Mouse (Mus musculus) neural tube, embryonic 15.5 days (tissue): ENCODE measurements around the gene Orm3. TPM values are rescaled to one million over a fixed set of nuclear protein-coding genes. Genes with fewer than 3 reads are reported as not detected.

Experiments
- ATAC-seq: fragments of 200-750 bp; cut with Nextera tagmentation; 2 replicates; pipeline ENCODE4 v1.8.0; 2017; ENCODE audit warnings: mild to moderate bottlenecking, moderate TSS enrichment, moderate library complexity; ENCODE audit not compliant: low FRiP score
- H3K27ac ChIP-seq: fragments of 300-500 bp; sonication (generic); replicated peaks from 2 replicates; pipeline ENCODE4 v1.5.1; 2015; ENCODE audit warnings: mild to moderate bottlenecking, inconsistent platforms
- H3K27me3 ChIP-seq: fragments of 300-500 bp; sonication (generic); replicated peaks from 2 replicates; pipeline ENCODE4 v1.6.1; 2015; ENCODE audit warnings: inconsistent platforms
- H3K36me3 ChIP-seq: fragments of 300-500 bp; sonication (generic); 2 replicates; pipeline ENCODE4 v1.6.1; 2015; ENCODE audit warnings: inconsistent platforms
- H3K4me1 ChIP-seq: fragments of 300-500 bp; sonication (generic); 2 replicates; pipeline ENCODE4 v1.6.1; 2015; ENCODE audit warnings: inconsistent platforms
- H3K4me2 ChIP-seq: fragments of 300-500 bp; sonication (generic); 2 replicates; pipeline ENCODE4 v1.6.1; 2015; ENCODE audit warnings: inconsistent platforms, mild to moderate bottlenecking, moderate library complexity
- H3K4me3 ChIP-seq: fragments of 300-500 bp; sonication (generic); replicated peaks from 2 replicates; pipeline ENCODE4 v1.5.1; 2015; ENCODE audit warnings: mild to moderate bottlenecking, inconsistent platforms
- H3K9ac ChIP-seq: fragments of 300-500 bp; sonication (generic); replicated peaks from 2 replicates; pipeline ENCODE4 v1.6.1; 2015; ENCODE audit warnings: mild to moderate bottlenecking, inconsistent platforms
- H3K9me3 ChIP-seq: fragments of 300-500 bp; sonication (generic); replicated peaks from 2 replicates; pipeline ENCODE4 v1.6.1; 2016; ENCODE audit warnings: inconsistent platforms
- WGBS: fragments of 180-500 bp; shearing (Covaris S2); methylation state at CpG from one replicate; pipeline ENCODE4 v1.1.7; 2015; ENCODE audit warnings: mixed read lengths; 5-methylcytosine and 5-hydroxymethylcytosine counted together
- polyA plus RNA-seq: library from polyadenylated mRNA; unstranded; fragments of >200 nt; fragmentation: Nextera tagmentation; extraction: Ambion mirVana; gene quantifications from 2 replicates; pipeline ENCODE4 v1.2.1, GENCODE M21; 2015

Gene Orm3
- polyA plus RNA-seq, 1 experiment from 2014 or later = not detected

- no peaks in the 10 kb centered on the region for H3K36me3 ChIP-seq
- no peak overlapping the region for H3K9ac ChIP-seq
- no peak overlapping the region for H3K4me3 ChIP-seq
- 69% methylated on average over 3 of the region's 3 CpGs for WGBS
- no peaks in the 10 kb centered on the region for H3K27me3 ChIP-seq
- ATAC-seq = no peak
- no peak overlapping the region for H3K4me2 ChIP-seq
- no peaks in the 10 kb centered on the region for H3K9me3 ChIP-seq
- H3K4me1 ChIP-seq = peaks cover 6% of the 10 kb centered on the region; the same call in 1 of the 2 replicates
- H3K27ac ChIP-seq = no peak overlapping the region
Measured at GRCm38 (mm10) chr4:63371890-63372289, 15.9 kb downstream of the Orm3 start.

- H3K4me3 ChIP-seq = no peak overlapping the region
- no peaks in the 10 kb centered on the region for H3K36me3 ChIP-seq
- H3K4me1 ChIP-seq = no peaks in the 10 kb centered on the region
- WGBS = 92% methylated on average over 8 of the region's 8 CpGs
- H3K27me3 ChIP-seq = no peaks in the 10 kb centered on the region
- H3K27ac ChIP-seq = no peak overlapping the region
- H3K4me2 ChIP-seq = no peak overlapping the region
- no peak overlapping the region for H3K9ac ChIP-seq
- no peaks in the 10 kb centered on the region for H3K9me3 ChIP-seq
- ATAC-seq = no peak
Measured at GRCm38 (mm10) chr4:63373404-63373803, 17.4 kb downstream of the Orm3 start.

- Histone ChIP-seq H3K27me3 (no peaks in the 10 kb centered on the region), H3K4me3 (no peak overlapping the region), H3K4me2 (no peak overlapping the region), H3K36me3 (peaks cover 3% of the 10 kb centered on the region; the same call in 1 of the 2 replicates), H3K27ac (no peak overlapping the region), H3K9me3 (no peaks in the 10 kb centered on the region), H3K9ac (no peak overlapping the region), H3K4me1 (no peaks in the 10 kb centered on the region)
- WGBS = 87% methylated on average over 12 of the region's 12 CpGs
- ATAC-seq = no peak
Measured at GRCm38 (mm10) chr4:63374331-63374730, 18.4 kb downstream of the Orm3 start.

- Histone ChIP-seq H3K4me2 (no peak overlapping the region), H3K4me1 (no peaks in the 10 kb centered on the region), H3K36me3 (peaks cover 12% of the 10 kb centered on the region; the same call in 1 of the 2 replicates), H3K27me3 (no peaks in the 10 kb centered on the region), H3K9ac (no peak overlapping the region), H3K27ac (no peak overlapping the region), H3K9me3 (no peaks in the 10 kb centered on the region), H3K4me3 (no peak overlapping the region)
- ATAC-seq = peak; percentile 56
- WGBS = 45% methylated on average over 1 of the region's 1 CpGs
Measured at GRCm38 (mm10) chr4:63375367-63375766, 19.4 kb downstream of the Orm3 start.

GRCm38 (mm10) chr4:63377483-63377882, 21.5 kb downstream of the Orm3 start:
- Histone ChIP-seq H3K27me3 (no peaks in the 10 kb centered on the region), H3K36me3 (peaks cover 17% of the 10 kb centered on the region), H3K27ac (no peak overlapping the region), H3K4me3 (no peak overlapping the region), H3K9me3 (no peaks in the 10 kb centered on the region), H3K9ac (no peak overlapping the region), H3K4me2 (no peak overlapping the region), H3K4me1 (no peaks in the 10 kb centered on the region)
- no peak for ATAC-seq
- 66% methylated on average over 7 of the region's 7 CpGs for WGBS

- H3K27ac ChIP-seq = no peak overlapping the region
- H3K27me3 ChIP-seq = no peaks in the 10 kb centered on the region
- H3K36me3 ChIP-seq = peaks cover 17% of the 10 kb centered on the region
- H3K4me1 ChIP-seq = no peaks in the 10 kb centered on the region
- no peak for ATAC-seq
- H3K9me3 ChIP-seq = no peaks in the 10 kb centered on the region
- H3K4me2 ChIP-seq = no peak overlapping the region
- no peak overlapping the region for H3K9ac ChIP-seq
- 93% methylated on average over 4 of the region's 4 CpGs for WGBS
- H3K4me3 ChIP-seq = no peak overlapping the region
Measured at GRCm38 (mm10) chr4:63382676-63383369, 26.9 kb downstream of the Orm3 start.

GRCm38 (mm10) chr4:63383474-63383873, 27.5 kb downstream of the Orm3 start:
- H3K4me3 ChIP-seq = no peak overlapping the region
- H3K36me3 ChIP-seq = peaks cover 17% of the 10 kb centered on the region
- H3K27ac ChIP-seq = no peak overlapping the region
- H3K4me1 ChIP-seq = peaks cover 4% of the 10 kb centered on the region; the same call in 1 of the 2 replicates
- no peak for ATAC-seq
- no peak overlapping the region for H3K4me2 ChIP-seq
- WGBS = 59% methylated on average over 12 of the region's 12 CpGs
- no peaks in the 10 kb centered on the region for H3K27me3 ChIP-seq
- H3K9ac ChIP-seq = no peak overlapping the region
- H3K9me3 ChIP-seq = no peaks in the 10 kb centered on the region

GRCm38 (mm10) chr4:63384262-63384661, 28.3 kb downstream of the Orm3 start:
- H3K4me1 ChIP-seq = peaks cover 7% of the 10 kb centered on the region
- no peak overlapping the region for H3K4me2 ChIP-seq
- no peak for ATAC-seq
- no peaks in the 10 kb centered on the region for H3K27me3 ChIP-seq
- no peak overlapping the region for H3K4me3 ChIP-seq
- no peak overlapping the region for H3K27ac ChIP-seq
- peaks cover 15% of the 10 kb centered on the region for H3K36me3 ChIP-seq
- 96% methylated on average over 4 of the region's 4 CpGs for WGBS
- H3K9me3 ChIP-seq = no peaks in the 10 kb centered on the region
- no peak overlapping the region for H3K9ac ChIP-seq

GRCm38 (mm10) chr4:63385253-63385652, 29.3 kb downstream of the Orm3 start:
- ATAC-seq = no peak
- no peak overlapping the region for H3K4me2 ChIP-seq
- H3K36me3 ChIP-seq = peaks cover 5% of the 10 kb centered on the region; the same call in 1 of the 2 replicates
- no peak overlapping the region for H3K27ac ChIP-seq
- WGBS = 96% methylated on average over 3 of the region's 3 CpGs
- no peaks in the 10 kb centered on the region for H3K27me3 ChIP-seq
- H3K4me3 ChIP-seq = no peak overlapping the region
- no peak overlapping the region for H3K9ac ChIP-seq
- H3K9me3 ChIP-seq = no peaks in the 10 kb centered on the region
- peaks cover 17% of the 10 kb centered on the region for H3K4me1 ChIP-seq

GRCm38 (mm10) chr4:63385784-63386183, 29.8 kb downstream of the Orm3 start:
- Histone ChIP-seq H3K4me3 (no peak overlapping the region), H3K4me1 (peaks cover 19% of the 10 kb centered on the region)

GRCm38 (mm10) chr4:63388029-63388428, 32.1 kb downstream of the Orm3 start:
- peaks cover 19% of the 10 kb centered on the region for H3K4me1 ChIP-seq
- ATAC-seq = no peak

More at GRCm38 (mm10) chr4:63385784-63386183, 29.8 kb downstream of the Orm3 start:
- 82% methylated on average over 11 of the region's 11 CpGs for WGBS
- Histone ChIP-seq H3K9ac (no peak overlapping the region), H3K4me2 (no peak overlapping the region), H3K9me3 (no peaks in the 10 kb centered on the region), H3K36me3 (0 out of 2 replicates have a peak, but pooled peaks cover 5% of the 10 kb centered on the region), H3K27ac (no peak overlapping the region), H3K27me3 (no peaks in the 10 kb centered on the region)
- ATAC-seq = no peak

GRCm38 (mm10) chr4:63389121-63389886, 33.3 kb downstream of the Orm3 start:
- Histone ChIP-seq H3K4me2 (no peak overlapping the region), H3K9me3 (no peaks in the 10 kb centered on the region), H3K4me3 (no peak overlapping the region), H3K27ac (0 out of 2 replicates have a peak overlapping the region, but pooled peaks have one; percentile 3), H3K4me1 (peaks cover 19% of the 10 kb centered on the region), H3K27me3 (no peaks in the 10 kb centered on the region), H3K36me3 (no peaks in the 10 kb centered on the region), H3K9ac (no peak overlapping the region)
- 21% methylated on average over 8 of the region's 8 CpGs for WGBS
- ATAC-seq = peak; percentile 53

More at GRCm38 (mm10) chr4:63388029-63388428, 32.1 kb downstream of the Orm3 start:
- Histone ChIP-seq H3K4me3 (no peak overlapping the region), H3K9me3 (no peaks in the 10 kb centered on the region), H3K4me2 (no peak overlapping the region), H3K27me3 (no peaks in the 10 kb centered on the region), H3K27ac (no peak overlapping the region), H3K36me3 (no peaks in the 10 kb centered on the region), H3K9ac (no peak overlapping the region)
- WGBS = 57% methylated on average over 6 of the region's 6 CpGs
